Mouse (Mus musculus) MEL (cell line): ENCODE results near the gene Pard3.

Experiments
- CTCF ChIP-seq, 3 experiments: IDR thresholded peaks in 2 of 3; conservative IDR thresholded peaks in 1 of 3; 2 replicates each; pipeline ENCODE4 v1.5.1; 2011 to 2012; ENCODE audit warnings: low read length in 3 of 3, low read depth in 2 of 3, mild to moderate bottlenecking in 2 of 3, improper control_type of control experiment in 1 of 3, inconsistent platforms in 1 of 3, mixed read lengths in 1 of 3, moderate library complexity in 1 of 3; ENCODE audit not compliant: control insufficient read depth in 1 of 3, insufficient read depth in 1 of 3, poor library complexity in 1 of 3, severe bottlenecking in 1 of 3
- E2F4 ChIP-seq: IDR thresholded peaks from 2 replicates; pipeline ENCODE4 v1.6.1; 2011; ENCODE audit warnings: low read depth, low read length, improper control_type of control experiment, borderline replicate concordance
- EP300 ChIP-seq, 2 experiments: IDR thresholded peaks; 2 replicates each; pipeline ENCODE4 v1.6.1; 2011; ENCODE audit warnings: improper control_type of control experiment in 2 of 2, low read length in 2 of 2, low read depth in 1 of 2, mild to moderate bottlenecking in 1 of 2
- HCFC1 ChIP-seq: IDR thresholded peaks from 2 replicates; pipeline ENCODE4 v1.6.1; 2012; ENCODE audit warnings: low read depth, mild to moderate bottlenecking, inconsistent platforms, low read length, improper control_type of control experiment, moderate library complexity
- MXI1 ChIP-seq: IDR thresholded peaks from 2 replicates; pipeline ENCODE4 v1.6.1; 2011; ENCODE audit warnings: mild to moderate bottlenecking, low read depth, low read length, improper control_type of control experiment
- MYC ChIP-seq: IDR thresholded peaks from 2 replicates; pipeline ENCODE4 v1.6.1; 2011; ENCODE audit warnings: low read depth, mild to moderate bottlenecking, low read length, improper control_type of control experiment, moderate library complexity
- NELFE ChIP-seq: IDR thresholded peaks from 2 replicates; pipeline ENCODE4 v1.6.1; 2011; ENCODE audit warnings: low read depth, low read length, improper control_type of control experiment
- POLR2AphosphoS2 ChIP-seq: IDR thresholded peaks from 2 replicates; pipeline ENCODE4 v1.6.1; 2011; ENCODE audit warnings: low read length, improper control_type of control experiment
- USF1 ChIP-seq: IDR thresholded peaks from 2 replicates; pipeline ENCODE4 v1.6.1; 2014; ENCODE audit warnings: low read depth, mild to moderate bottlenecking, inconsistent platforms, low read length, improper control_type of control experiment, moderate library complexity
- USF2 ChIP-seq, 2 experiments: IDR thresholded peaks; 2 replicates each; pipeline ENCODE4 v1.6.1; 2011 to 2012; ENCODE audit warnings: improper control_type of control experiment in 2 of 2, low read length in 2 of 2, borderline replicate concordance in 1 of 2, inconsistent platforms in 1 of 2, low read depth in 1 of 2, mild to moderate bottlenecking in 1 of 2; ENCODE audit not compliant: insufficient read depth in 1 of 2

- TF ChIP-seq EP300 (IDR thresholded peaks at IDR 0.05; ENCODE audit: low read depth in 1 of 2, low read length in 2 of 2) (no peak), CTCF (IDR thresholded peaks at IDR 0.05 in 2 of 3, conservative IDR thresholded peaks at IDR 0.05 in 1 of 3; ENCODE audit: control insufficient read depth in 1 of 3, insufficient read depth in 1 of 3, low read depth in 2 of 3, low read length in 3 of 3, poor library complexity in 1 of 3, severe bottlenecking in 1 of 3) (no peak), USF2 (IDR thresholded peaks at IDR 0.05; ENCODE audit: borderline replicate concordance in 1 of 2, insufficient read depth in 1 of 2, low read depth in 1 of 2, low read length in 2 of 2) (no peak), MYC (no peak), HCFC1 (no peak), NELFE (no peak), E2F4 (no peak), USF1 (no peak), POLR2AphosphoS2 (no peak), MXI1 (no peak)
Measured at GRCm38 (mm10) chr8:127307026-127307425, 243.3 kb downstream of the Pard3 start.
